Mouse (Mus musculus) right cerebral cortex, postnatal 10 days (tissue): ENCODE data around the gene Clk2.

ENCODE experiments used
- DNase-seq, 2 experiments: peaks; one replicate each; pipeline ENCODE4 v3.0.0; 2021; ENCODE audit warnings: low spot score in 2 of 2

Clk2 gene

GRCm38 (mm10) chr3:89188478-89188875 is 23.9 kb downstream of the Clk2 start:
- DNase-seq = no peak

DNA sequence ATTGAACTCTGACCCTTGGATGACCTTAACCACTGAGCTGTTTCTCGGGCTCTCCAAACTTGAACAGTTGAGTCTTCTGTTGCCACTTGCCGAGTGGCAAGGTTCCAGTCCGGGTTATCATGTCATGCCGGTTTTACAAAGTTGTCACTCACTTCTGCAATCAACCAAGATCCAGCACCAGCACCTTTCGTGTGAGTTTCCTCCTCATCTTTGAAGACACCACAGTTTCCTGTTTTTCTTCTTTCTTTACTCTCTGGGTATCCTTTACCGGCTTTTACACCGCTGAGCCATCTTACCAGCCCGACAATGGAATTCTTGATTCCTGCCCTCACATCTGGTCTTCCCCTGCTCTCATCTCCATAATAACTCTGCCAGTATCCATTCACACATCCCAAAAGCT is 25.8 kb downstream of the Clk2 start:
- no peak for DNase-seq

DNA sequence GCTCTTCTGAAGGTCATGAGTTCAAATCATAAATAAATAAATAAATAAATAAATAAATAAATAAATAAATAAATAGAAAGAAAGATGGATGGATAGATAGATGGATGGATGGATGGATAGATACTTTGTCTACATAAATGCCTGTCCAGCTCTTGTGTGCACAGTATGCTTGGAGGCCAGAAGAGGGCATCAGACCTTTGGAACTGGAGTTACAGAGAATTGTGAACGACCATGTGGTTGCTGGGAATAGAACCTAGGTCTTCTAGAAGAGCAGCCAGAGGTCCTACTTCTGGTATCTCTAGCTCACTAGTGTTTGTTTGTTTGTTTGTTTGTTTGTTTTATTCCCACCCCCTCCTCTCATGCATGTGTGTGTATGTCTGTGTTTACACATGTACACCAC is 28.8 kb downstream of the Clk2 start:
- no peak for DNase-seq

- DNase-seq = no peak
Measured at GRCm38 (mm10) chr3:89193853-89194252, 29.3 kb downstream of the Clk2 start.

- peak; percentile 91 to 92 for DNase-seq
Measured at GRCm38 (mm10) chr3:89195979-89196877, 31.6 kb downstream of the Clk2 start.

- DNase-seq = no peak
Measured at GRCm38 (mm10) chr3:89199839-89200238, 35.2 kb downstream of the Clk2 start.

DNA sequence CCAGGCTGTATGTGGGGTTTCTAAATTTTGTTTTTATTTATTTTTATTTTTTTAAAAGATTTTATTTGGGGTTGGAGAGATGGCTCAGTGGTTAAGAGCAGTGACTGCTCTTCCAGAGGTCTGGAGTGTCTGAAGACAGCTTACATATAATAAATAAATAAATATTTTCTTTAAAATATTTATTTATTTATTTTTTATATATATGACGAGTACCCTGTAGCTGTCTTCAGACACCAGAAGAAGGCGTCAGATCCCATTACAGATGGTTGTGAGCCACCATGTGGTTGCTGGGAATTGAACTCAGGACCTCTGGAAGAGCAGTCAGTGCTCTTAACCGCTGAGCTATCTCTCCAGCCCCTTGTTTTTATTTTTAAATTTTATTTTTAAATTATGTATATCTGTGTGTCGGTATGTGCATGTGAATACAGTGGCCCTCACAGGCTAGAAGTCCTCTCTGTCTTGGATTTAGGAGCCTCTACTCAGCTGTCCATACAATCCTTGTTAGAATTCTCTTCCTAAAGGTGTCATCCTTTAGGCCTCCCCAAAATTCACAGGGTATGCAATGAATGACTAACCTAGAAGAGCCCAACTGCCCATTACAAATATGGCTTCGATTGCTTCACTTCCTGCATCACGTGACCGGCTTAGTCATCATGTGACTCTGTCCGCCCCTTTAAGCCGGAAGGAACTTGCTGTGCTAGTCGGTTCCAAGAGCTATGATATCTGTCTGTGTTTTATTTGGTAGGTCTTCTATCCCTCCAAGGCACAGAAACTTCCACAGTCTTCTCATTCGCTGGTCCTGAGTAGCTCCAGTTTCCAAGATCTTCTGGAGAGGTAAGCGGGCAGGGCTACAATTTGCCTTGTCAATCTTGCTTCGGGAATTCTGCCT is 37.9 kb downstream of the Clk2 start, which contains the start of gene Gba:
Gene Gba (plus strand): TSS at position 676 of the 889 bp plus-strand sequence.
- DNase-seq = peak; percentile 93

- DNase-seq = no peak
Measured at GRCm38 (mm10) chr3:89203142-89203514, 38.5 kb downstream of the Clk2 start.

DNA sequence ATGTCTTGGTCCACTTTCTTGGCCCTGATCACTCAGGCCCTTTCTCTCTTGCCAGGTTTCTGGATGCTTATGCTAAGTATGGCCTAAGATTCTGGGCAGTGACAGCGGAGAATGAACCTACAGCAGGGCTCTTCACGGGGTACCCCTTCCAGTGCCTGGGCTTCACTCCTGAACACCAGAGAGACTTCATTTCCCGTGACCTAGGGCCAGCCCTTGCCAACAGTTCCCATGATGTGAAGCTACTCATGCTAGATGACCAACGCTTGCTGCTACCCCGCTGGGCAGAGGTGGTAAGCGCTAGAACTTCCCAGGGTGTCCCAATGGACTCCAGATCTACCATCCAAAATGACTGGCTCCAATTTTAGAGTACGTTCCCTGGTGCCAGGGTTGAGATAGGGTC is 41.5 kb downstream of the Clk2 start:
- no peak for DNase-seq

DNA sequence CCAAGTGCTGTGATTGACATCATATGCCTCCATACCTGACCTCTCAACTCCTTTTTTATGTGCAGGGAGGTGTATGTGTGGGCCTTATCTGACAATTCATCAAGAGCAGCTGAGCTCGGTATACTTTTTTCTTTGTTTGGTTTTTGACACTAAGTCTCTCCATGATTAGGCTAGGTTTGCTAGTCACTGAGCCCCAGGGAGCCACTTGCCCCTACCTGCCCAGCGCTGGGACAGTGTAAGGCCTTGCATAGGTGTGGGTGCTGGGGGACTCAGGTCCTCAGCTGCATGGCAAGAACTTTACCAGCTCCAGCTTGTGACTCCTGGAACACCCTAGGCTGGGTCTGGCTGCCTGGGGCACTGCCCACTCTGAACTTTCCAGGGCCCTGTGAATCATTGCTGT is 42.1 kb downstream of the Clk2 start:
- no peak for DNase-seq

- no peak for DNase-seq
Measured at GRCm38 (mm10) chr3:89208075-89208657, 43.6 kb downstream of the Clk2 start.

- no peak for DNase-seq
Measured at GRCm38 (mm10) chr3:89208736-89209135, 44.1 kb downstream of the Clk2 start.

DNA sequence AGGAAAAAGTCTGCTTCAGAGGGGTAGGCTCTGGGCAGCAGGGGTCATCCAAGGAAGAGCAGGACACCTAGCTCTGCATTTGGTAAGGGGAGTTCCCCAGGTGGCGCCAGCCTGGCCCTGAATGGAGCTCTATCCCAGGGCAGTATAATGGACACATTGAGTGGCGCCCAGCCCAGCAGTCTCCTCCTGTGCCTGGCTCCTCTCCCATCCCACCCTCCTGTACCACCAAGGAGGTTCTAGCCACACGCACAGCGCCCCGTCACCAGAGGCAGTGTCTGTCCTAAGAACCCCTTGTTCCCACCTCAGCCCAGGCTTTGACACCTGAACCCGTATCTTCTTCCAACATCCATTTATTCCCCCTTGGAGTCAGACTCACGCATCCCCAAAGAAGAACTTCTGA is 45.1 kb downstream of the Clk2 start:
- DNase-seq = no peak

DNA sequence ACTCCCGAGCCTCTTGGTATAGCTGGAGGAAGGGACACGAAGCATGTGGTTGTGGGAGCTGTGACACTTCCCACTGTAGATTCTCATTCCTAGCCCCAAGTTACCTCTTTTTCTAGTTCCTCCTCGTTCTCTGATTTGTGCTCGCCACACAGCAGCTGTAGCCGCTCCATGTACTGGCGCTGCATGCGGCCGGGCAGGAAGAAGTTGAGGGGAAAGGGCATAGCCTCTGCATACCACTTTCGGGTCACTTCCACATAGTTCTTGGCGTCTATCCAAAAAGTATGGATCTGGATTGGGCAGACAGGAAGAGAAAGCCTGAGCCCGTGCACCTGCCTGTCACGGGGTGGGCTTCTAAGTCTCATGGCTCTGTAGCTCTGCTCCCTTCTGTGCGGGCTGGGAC is 45.6 kb downstream of the Clk2 start:
- DNase-seq = no peak

- DNase-seq = no peak
Measured at GRCm38 (mm10) chr3:89210731-89211130, 46.1 kb downstream of the Clk2 start.

DNA sequence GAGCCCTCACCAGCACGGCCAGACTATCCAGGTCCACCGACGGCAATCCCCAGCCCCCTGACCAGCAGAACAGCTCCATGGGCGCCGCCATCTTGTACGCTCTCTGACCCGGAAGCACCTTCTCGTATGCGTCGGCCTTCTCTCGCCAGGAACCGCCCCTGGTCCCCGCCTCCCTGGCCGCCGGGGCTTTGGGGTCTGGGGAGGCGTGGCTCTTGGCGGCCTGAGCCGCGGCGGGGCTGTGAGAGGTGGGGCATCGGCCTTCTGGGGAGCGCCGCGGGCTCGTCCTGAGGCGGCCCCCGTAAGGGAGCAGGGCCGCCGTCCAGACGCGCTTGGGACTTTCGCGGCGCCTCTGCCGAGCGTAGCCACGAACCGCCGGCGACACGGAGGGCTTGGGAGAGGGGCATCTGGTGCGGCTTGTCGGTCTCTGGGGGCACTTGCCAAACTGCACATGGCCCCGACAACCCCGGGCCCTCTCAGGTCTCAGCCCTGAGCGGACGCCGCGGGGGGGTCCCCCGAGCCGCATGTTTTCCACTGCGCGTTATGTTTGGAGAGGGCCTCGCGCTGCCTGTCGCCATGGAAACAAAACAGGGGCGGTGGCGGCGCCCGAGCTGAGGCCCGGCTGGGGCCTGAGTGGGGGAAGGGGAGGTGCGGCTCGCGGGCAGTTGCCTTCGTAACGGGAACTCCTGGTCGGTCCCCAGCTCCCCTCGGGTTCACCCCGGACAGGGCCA is 49.4 kb downstream of the Clk2 start:
- DNase-seq = peak; percentile 96

DNA sequence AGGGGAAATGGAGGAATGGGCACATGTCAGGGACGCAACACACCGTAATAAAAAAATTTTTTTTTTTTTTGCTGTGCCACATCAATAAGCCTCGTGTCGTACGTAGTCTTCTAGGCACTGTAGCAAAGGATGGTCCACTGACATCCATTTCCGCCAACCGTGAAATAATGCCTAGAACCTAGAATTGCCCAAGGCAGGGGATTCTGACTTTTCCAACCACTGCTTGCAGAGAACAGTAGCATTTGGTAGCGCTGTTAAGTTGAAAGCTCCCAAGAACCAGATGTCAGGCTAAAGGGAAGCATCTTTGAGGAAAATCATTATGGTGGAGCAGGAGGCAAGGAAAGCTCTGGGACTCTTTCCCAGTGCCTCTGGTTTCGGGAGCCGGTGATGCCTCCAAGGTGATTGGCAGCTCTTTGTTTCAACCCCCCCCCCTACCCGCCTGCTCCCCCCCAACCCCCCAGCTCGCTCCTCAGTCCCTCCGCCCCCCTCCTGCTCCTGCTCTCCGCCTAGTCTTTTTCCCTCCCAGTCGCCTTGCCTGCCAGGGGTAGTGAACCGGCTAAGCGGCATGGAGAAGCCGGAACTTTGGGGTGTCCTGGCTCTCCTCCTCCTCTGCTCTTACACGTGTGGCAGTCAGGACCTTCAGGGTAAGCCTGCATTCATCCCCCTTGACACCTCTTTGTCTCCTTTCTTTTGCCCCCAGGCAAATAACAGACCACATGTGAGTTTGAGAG is 50.3 kb downstream of the Clk2 start, which contains the start of gene Thbs3:
Gene Thbs3 (plus strand): TSS at position 500 of the 731 bp plus-strand sequence.
- DNase-seq = peak; percentile 48 to 63

GRCm38 (mm10) chr3:89215853-89216252 is 51.3 kb downstream of the Clk2 start:
- peak; percentile 92 for DNase-seq

DNA sequence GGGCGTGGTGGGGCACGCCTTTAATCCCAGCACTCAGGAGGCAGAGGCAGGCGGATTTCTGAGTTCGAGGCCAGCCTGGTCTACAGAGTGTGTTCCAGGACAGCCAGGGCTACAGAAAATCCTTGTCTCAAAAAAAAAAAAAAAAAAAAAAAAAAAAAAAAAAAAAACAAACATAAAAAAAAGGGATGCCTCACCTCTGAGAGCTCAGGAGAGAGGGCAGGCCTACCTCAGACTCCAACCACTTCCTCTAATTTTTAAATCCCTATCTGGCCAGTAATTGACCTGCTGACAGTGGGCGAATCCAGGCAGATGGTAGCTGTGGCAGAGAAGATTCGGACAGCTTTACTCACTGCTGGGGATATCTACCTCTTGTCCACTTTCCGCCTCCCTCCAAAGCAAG is 51.8 kb downstream of the Clk2 start:
- peak in 1 of 2 experiments; percentile 19 for DNase-seq

GRCm38 (mm10) chr3:89218271-89218670 is 53.7 kb downstream of the Clk2 start:
- no peak for DNase-seq

- DNase-seq = no peak
Measured at GRCm38 (mm10) chr3:89219546-89219945, 55.0 kb downstream of the Clk2 start.
